Mouse (Mus musculus): ENCODE results near the gene Fgfr2. TPM values are rescaled to one million over a fixed set of nuclear protein-coding genes. Genes with fewer than 3 reads are reported as not detected.
"Not testable (repeated sequence)": the region's sequence is repeated elsewhere in the genome, so short reads cannot be mapped to it uniquely, and the experiment has no call there.

Fgfr2 gene
- total RNA-seq, 2 experiments from 2014 or later, result 28.8 to 29.4 TPM

DNA sequence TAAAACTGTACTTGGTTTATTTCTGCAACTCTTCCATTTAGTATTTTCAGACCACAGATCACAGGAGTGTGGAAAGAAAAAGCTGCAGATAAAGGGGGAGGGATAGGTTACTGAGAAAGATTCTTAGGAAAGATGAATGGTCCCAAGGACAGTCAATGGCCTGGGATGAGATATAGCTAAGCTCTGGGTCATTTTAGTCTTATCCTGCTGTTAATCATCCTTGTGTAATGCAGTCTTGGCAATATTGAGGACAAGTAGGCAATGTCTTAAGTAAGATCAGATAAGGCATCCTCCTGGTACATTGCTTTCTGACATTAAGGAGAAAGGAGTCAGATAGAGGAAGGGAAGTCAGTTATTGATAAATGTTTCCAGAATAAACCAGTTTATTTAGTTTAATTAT, 1705.5 kb downstream of the Fgfr2 start:
- no peak for DNase-seq (ENCODE audit: extremely low spot score in 1 of 2, low spot score in 2 of 2)
- intact Hi-C loops (cut with DNase I), result no loop called here

DNA sequence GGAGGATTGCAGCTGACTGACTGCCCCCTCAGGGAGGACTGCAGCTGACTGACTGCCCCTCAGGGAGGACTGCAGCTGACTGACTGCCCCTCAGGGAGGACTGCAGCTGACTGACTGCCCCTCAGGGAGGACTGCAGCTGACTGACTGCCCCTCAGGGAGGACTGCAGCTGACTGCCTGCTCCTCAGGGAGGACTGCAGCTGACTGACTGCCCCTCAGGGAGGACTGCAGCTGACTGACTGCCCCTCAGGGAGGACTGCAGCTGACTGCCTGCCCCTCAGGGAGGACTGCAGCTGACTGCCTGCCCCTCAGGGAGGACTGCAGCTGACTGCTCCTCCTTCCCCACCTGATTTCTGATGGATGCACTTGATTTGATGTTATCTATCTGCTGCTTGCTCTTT, 1706.4 kb downstream of the Fgfr2 start:
- intact Hi-C loops (cut with DNase I); DNase-seq (ENCODE audit: extremely low spot score in 1 of 2, low spot score in 2 of 2): not testable (repeated sequence)

DNA sequence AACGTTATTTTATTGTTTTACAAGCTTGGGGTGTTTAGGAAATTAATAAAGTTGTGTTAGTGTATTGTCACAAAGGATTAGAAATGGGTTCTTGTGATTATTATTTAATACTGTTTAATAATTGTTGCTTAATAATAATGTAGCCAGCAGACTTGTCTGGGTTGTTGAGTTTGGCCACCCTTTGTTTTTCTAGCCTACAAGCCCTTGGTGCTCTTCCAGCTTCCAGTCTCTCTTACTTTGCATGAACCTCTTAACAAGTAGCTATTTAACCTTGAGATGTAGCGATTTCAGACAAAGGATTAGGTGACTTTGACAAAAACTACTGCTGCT, 1711.2 kb downstream of the Fgfr2 start:
- intact Hi-C loops (cut with DNase I), result no loop called here

DNA sequence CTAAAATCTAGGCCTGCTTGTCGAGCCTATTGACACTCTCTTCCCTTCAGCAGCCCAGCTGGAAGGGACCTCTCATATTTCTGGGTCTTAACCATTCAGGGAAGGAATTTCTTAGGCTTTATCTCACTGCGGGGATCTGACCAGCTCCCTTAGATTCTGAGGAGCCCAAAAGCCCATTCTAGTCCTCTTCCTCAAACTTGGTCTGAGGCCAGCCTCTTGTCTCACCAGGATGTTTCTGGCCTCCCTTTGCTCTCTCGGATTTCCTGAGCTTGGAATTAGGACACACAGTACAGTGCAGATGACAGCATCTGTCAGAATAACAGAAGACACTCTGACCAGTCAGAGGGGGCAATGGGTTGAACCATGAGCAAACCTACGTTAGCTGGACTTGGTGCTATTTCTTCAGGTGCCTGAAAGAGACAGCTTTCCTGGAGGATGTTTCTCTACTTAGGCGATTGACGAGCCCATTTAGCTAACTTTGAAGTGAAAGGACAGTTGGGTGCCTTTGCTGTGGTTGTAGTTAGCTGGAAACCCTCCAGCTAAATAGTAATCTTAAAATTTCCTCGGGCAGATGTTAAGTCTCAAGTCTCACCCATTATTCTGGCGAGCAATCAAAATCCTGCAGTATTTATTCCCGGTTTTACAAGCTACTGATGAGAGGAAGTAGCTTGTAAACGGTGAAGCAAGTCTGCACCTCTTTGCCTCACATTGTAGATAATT, 1711.8 kb downstream of the Fgfr2 start:
- intact Hi-C loops (cut with DNase I), result no loop called here
- DNase-seq (ENCODE audit: extremely low spot score in 1 of 2, low spot score in 2 of 2), result peak in 1 of 2 experiments; percentile 25

More for the DNA sequence above, 1711.2 kb downstream of the Fgfr2 start:
- no peak for DNase-seq (ENCODE audit: extremely low spot score in 1 of 2, low spot score in 2 of 2)

DNA sequence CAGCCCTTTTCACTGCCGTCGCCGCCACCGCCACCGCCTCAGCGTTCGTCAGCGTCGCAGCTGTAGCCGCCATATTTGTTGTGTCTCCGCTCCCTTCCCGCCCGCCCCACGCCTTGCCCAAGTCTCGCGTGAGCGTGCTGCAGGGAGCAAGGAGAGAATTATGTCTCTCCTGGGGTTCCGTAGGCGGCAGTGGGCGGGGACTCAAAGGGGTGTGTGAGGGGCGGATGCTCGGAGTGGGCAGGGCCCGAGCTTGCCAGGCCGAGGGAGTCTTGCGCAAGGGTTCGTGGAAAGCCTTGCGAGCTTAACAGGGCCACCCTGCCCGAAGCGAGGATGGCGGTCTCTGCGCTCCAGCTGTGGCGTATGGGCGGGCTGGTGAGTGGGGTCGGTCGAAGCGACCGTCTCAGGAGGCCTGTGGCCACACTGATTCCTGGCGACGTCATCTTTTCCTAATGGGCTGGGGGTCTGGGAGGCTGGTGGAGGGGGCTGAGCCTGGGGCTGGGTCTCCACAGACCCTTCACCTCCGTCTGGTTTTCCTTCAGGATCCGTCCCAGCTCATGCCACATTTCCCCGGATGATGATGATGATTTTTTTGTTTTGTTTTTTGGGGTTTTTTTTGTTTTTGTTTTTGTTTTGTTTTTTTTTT, 1712.6 kb downstream of the Fgfr2 start, which contains the start of the genes Ikzf5 and Acadsb:
TSS of gene Ikzf5 (minus strand) at position 106 of the 643 bp plus-strand sequence.
TSS of gene Acadsb (plus strand) at position 186 of the 643 bp plus-strand sequence.
- DNase-seq (ENCODE audit: extremely low spot score in 1 of 2, low spot score in 2 of 2), result peak; percentile 98 to 99
- intact Hi-C loops (cut with DNase I), result no loop called here

DNA sequence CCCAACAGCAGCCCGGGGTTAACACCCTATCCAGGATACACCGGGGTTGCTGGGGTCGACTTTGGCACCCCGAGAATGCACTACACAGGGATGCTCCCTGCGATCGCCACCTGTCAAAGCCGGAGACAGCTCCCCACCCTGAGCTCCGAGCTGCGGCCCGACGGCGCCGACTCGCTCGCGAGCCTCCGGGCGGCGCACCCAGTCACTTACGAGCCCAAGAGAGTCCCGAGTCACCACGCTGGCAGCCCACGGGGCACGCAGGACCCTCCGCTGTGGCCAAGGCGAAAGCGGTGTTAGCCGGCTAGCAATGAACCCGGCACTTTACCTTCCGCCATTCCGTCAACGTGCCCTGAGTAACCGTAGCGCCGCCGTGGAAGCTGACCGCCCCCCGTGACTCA, 1713.2 kb downstream of the Fgfr2 start:
- intact Hi-C loops (cut with DNase I), result no loop called here
- DNase-seq (ENCODE audit: extremely low spot score in 1 of 2, low spot score in 2 of 2), result peak in 1 of 2 experiments; percentile 57

DNA sequence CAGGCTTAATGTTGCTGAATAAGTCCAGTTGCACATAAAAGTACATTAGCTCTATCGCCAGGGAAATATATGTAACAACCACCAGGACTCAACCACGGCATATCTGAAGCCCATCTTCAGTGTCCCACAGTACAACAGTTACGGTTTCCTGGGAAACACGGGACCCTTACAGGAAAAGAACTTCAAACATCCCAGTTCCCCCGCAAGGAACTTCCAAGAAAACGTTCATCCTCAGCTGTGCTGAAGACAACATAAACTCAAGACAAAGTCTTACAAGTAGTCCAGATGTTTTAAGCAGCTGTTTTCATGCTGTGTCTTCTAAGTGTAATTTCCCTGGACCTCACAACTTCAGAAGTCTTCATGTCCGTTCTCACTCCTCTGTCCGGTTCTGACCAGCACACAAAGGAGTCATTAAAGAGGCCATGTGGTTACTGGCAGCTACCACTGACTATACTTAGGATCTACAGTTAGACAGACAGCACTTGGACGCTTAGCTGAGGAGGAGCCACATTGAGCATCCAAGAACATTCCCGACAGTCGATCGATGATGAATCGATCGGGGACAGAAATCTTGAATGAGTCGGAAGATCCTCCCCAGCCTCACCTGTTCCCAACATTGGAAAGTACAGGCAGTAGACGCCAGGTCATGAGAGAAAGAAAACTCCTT, 1713.7 kb downstream of the Fgfr2 start:
- DNase-seq (ENCODE audit: extremely low spot score in 1 of 2, low spot score in 2 of 2), result no peak
- intact Hi-C loops (cut with DNase I), result no loop called here

DNA sequence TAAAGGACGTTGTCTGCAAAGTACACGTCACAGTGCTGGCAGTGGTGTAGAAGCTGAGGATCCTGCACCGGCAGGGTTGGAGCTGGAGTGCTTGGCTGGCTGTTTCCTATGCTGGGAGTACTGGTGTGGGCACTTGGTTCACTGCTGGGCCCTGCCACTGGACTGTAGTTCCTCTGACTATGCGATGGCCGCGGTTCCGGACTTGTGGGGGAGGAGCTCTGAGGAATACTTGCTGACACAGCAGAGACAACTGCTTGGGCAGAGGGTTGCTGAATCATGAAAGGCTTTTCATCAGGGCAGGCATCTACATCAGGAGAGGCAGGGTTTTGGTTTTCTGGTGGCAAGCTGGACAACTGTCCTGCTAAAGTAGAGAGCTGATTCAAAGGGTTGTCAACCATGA, 1731.4 kb downstream of the Fgfr2 start:
- DNase-seq (ENCODE audit: extremely low spot score in 1 of 2, low spot score in 2 of 2), result not testable (repeated sequence)

DNA sequence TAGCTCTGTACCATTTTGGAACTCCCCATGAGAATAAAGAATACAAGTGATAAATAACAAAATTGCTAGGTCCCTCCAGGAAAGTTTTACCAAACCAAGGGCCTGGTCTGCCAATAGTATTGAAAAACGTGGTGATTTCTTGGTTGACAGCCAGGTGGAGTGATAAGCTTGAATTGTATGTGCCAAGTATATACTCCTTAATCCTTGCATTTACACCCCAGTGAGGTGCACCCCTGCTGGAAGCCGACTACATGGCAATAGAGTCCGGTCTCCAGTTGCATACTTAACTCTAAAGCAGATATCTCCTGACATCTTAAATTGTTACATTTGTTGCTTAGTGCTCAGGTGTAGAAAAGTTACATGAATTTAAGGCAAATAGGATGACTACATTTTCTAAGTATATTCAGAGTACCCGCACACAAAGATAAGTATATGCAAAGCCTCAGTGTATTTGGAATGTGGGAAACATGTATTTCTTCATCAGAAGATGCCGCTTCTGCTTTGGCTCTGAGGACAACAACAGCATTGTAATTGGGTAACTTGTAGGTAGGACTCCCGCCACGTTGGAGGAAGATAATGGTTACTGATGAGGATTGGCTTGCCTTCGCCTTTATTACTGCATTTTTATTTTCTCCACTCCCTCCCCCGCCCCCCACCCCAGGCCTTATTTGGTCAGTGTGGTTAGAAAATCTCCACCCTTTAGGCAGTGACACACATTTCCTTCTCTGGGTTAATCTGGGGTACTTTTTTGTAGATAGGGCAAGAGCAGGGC, 1751.1 kb downstream of the Fgfr2 start:
- intact Hi-C loops (cut with DNase I), result no loop called here
- DNase-seq (ENCODE audit: extremely low spot score in 1 of 2, low spot score in 2 of 2), result no peak

More for the DNA sequence above, 1731.4 kb downstream of the Fgfr2 start:
- intact Hi-C loops (cut with DNase I), result not testable (repeated sequence)

DNA sequence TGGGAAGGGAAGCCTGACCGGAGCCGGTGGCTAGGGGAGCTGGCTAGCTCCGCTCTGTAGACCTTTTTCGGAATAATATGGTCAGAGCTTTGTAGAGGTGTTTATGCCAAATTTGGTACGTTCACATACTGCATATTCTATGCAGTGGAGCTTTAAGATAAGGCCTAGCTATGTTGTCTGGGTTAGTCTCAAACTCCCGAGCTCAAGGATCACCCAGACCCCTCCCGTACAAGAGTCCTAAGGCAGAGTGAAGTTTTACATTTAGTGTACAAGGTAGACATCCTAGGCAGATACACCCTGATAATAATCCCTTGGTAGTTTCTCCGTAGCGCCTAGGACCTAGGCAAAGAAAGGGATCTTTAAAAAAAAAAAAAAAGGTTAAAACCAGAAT, 1751.7 kb downstream of the Fgfr2 start:
- intact Hi-C loops (cut with DNase I), result no loop called here
- DNase-seq (ENCODE audit: extremely low spot score in 1 of 2, low spot score in 2 of 2), result no peak

DNA sequence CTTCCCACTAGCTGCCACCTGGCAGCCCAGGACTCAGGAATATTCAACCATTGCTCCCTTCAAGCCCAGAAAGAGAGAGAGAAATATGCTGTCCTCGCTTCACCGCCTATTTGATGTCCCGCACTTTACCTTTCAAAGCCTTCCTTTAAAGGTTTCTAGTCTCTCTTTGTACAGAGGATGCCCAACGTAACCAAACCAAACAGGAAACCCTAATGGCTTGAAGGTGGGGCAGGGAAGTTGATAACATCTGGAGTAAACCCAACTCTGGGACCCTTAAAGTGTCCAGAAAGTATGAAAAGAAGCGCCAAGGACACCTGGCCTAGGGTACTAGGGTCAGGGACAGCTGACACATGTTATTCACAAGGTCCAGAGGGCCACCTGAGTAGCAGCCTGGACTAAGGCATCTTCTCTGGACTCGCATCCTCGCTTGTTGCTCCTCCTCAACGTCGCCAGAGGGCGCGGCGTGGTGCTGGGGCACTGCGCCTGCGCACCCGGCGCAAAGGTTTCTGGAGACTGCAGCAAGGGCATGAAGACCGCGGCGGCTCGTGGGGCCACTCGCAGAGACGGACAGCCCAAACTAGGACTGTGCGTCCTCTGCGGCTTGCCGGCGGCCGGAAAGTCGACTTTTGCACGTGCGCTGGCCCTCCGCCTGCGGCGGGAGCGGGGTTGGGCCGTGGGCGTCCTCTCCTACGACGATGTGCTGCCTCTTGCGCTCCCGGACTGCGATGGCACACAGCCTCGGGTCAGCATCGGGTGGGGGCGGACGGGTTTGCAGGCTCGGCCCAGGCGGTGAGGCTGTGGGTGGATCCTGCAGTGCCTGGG, 1752.3 kb downstream of the Fgfr2 start, which contains the start of gene Pstk:
TSS of gene Pstk (plus strand) at position 494 of the 822 bp plus-strand sequence.
- peak; percentile 85 to 91 for DNase-seq (ENCODE audit: extremely low spot score in 1 of 2, low spot score in 2 of 2)
- intact Hi-C loops (cut with DNase I), result no loop called here

DNA sequence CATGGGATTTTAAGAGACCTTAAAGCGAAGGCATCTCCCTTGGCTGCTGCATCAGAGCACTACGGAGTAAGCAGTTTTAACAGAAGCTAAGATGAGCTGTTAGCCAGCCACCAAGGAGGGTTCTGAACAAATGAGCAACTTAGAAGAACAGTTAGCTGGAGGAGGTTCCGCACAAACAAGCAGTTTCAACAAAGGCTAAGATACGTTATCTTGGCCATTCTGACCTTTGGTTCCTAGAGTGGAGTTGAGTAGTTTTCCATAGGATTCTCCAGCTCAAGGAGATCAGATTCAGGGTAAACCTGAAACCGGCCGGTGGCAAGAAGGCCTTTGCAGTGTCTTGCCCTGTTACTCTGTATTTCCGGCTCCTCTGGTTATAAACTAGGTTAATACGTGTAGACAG, 1759.0 kb downstream of the Fgfr2 start:
- DNase-seq (ENCODE audit: extremely low spot score in 1 of 2, low spot score in 2 of 2), result no peak
- intact Hi-C loops (cut with DNase I), result no loop called here

DNA sequence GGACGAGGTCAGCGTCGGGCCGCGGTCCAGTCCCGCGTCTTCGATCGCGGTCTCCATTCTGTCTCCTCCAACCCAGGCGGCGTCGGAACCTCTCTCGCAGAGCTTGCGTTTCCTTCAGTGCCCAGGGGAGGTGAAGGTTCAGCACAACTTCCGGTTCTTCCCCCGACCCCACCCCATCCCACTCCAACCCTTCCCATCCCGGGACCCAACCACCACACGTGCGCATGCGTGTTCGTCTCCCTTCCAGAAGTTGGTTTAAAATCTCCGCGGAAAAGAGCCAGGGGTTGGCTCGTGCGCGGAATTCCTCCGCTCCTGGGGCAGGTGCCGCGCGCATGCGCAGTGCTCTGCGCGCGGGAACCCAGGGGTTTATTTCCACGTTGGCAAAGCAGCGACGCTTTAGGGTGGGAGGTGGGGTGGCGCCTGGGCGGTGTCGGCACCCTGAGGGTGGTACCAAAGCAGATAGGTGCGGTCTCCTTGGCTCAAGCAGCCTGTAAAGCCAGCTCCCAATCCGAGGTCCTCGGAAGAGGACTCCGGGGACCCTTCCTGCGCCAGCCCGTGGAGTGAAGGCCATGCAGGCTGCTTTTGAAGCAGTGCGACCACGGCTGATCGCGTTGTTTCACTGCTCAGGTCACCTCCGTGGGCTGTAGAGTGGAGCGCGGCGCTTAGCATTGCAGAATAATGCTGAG, 1760.4 kb downstream of the Fgfr2 start, which contains the start of gene 2310057M21Rik:
TSS of gene 2310057M21Rik (minus strand) at position 145 of the 686 bp plus-strand sequence.
- intact Hi-C loops (cut with DNase I), result no loop called here
- peak; percentile 94 to 96 for DNase-seq (ENCODE audit: extremely low spot score in 1 of 2, low spot score in 2 of 2)

DNA sequence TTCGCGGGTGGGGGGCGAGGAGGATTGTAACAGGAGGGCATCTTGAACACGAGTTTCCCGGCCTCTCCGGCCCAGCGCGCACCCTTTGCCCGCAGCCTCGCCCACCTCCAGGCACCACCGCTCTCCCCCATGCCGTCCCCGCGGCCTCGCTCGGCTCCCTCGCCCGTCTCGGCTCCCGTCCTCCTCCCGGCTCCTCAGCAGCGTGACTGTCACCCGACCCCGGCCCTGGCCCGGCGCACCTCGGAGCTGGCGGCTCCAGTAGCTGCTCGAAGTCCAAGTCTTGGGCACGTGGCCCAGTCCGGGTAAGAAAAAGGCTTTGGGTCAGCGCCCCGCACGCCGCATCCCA, 1760.9 kb downstream of the Fgfr2 start:
- intact Hi-C loops (cut with DNase I), result no loop called here
- DNase-seq (ENCODE audit: extremely low spot score in 1 of 2, low spot score in 2 of 2), result no peak

DNA sequence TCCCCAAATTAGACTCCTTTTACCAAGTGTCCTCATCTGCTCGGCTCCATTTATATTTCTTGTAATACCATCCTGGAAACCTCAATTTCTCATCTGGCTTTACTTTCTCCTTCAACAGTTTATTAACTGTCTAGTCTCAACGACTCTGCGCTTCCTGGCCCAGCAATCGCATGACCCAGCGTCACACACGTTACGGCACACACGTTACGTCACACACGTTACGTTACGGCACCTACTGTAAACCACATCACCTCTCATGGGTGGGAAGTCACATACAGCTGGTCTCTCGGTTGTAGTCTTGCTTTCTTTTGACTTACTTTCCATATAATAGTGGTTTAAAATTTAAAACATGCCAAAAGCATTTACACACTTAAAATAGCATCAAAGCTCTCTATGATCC, 1767.0 kb downstream of the Fgfr2 start:
- intact Hi-C loops (cut with DNase I), result no loop called here
- no peak for DNase-seq (ENCODE audit: extremely low spot score in 1 of 2, low spot score in 2 of 2)

DNA sequence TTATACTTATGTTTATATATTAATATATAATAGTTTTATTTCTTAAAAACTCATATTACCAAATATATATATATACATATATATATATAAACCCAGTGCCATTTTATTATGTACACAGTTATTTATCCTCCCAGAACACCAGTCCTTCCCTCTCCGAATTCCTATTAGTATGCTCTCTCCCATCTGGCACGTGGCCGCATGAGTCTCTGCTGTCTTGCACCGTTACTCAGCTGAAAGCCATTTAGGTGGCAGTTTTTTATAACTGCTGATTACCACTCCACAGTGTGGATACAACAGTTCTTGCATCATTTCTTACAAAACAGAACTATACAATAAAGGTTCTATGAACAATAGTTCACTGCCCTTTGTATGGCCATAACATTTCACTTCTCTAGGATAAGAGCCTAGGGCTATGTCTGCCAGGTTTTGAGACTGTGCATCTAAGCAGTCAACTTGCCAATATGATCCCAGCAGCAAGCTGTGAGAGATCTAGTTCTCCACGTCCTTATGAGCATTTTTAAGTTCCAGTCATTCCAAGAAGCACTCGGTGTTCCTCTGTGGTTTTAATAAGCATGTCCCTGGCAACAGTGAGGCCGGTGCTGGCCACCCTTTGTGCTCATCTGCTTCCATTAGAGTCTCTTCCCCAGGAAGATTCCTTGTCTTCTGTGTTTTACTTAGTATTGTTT, 1777.2 kb downstream of the Fgfr2 start:
- intact Hi-C loops (cut with DNase I), result no loop called here

DNA sequence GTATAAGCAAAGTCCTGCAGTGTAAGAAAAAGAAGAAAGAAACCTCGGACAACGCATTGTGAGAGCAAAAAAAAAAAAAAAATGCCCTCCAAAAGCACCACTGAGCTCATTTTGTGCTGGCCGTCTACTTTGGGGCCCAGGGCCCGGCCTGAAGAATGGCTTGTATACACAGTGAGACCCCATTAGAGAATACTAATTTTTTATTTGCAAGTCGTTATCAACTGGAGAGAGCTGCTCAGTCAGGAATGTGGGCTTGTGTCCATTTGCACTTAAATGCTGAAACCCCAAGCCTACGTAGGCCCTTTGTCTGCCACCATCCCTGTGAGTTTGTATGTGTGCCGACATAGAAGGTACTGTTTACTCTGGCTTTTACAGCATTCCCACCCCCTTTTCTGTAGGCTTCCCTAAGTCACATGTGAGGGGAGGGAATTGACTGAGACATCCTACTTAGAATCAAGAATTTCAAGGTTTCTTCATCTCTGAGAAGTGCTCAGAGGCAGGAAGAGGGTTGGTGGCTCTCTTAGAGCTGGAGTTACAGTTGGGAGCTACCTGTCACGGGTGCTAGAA, 1785.6 kb downstream of the Fgfr2 start:
- intact Hi-C loops (cut with DNase I), result no loop called here
- DNase-seq (ENCODE audit: extremely low spot score in 1 of 2, low spot score in 2 of 2), result no peak

More for the DNA sequence above, 1777.2 kb downstream of the Fgfr2 start:
- DNase-seq (ENCODE audit: extremely low spot score in 1 of 2, low spot score in 2 of 2), result no peak
